Mouse (Mus musculus): ENCODE data around the gene Hecw1.

- TF ChIP-seq POLR2A (IDR thresholded peaks at IDR 0.05; ENCODE audit: borderline replicate concordance, extremely low read depth, low read depth, low read length) = no peak
- no peak for TF ChIP-seq CTCF (IDR thresholded peaks at IDR 0.05; ENCODE audit: insufficient read depth, low read length)
Measured at GRCm38 (mm10) chr13:14517478-14517877, 5.5 kb downstream of the Hecw1 start.

Data from lung, adult 2 months (tissue).